ENCODE assay signal across 27 mouse cellular contexts in genomic region chr17:69038760-69039675, GRCm38 (mm10). TPM values are rescaled to one million over a fixed set of nuclear protein-coding genes. Genes with fewer than 3 reads are reported as not detected.
DNase-seq lines count a peak whose midpoint lies in the region; ATAC-seq and TF ChIP-seq lines count a peak whose summit lies in the region.
"Had no signal": no experiment of that assay in that cellular context is flagged by ENCODE, and none has a peak within 500 bp of the region (broad histone marks: within the 10 kb centered on the region; RNA-seq: fewer than 3 reads in every experiment).

No protein-coding gene starts in this region.

- peak; percentile 31 for DNase-seq in heart, embryonic 10.5 days (ENCODE audit: low spot score)
- no peak for DNase-seq in heart, postnatal 4 days
- no peak for DNase-seq in kidney, postnatal 25 days
- DNase-seq in ZHBTc4 (ENCODE audit: low read depth, low spot score), result peak; percentile 11
- DNase-seq in brain, embryonic 14.5 days (ENCODE audit: low read depth), result peak; percentile 14
- DNase-seq: adrenal gland, adult 8-10 months; adrenal gland, postnatal 25 days; cerebellum, adult 11 months; cerebellum, adult 2 months; cerebellum, adult 9-11 months; cerebellum, postnatal 36 days; embryo, embryonic 11 days; gastrocnemius, postnatal 25 days; heart, adult 2 months had no signal

- ATAC-seq in kidney, embryonic 16.5 days (ENCODE audit: low FRiP score, low TSS enrichment), result peak; percentile 70
- ATAC-seq: activated CD4-positive, CD25-positive, alpha-beta regulatory T cell, adult 4 months; CD4-positive, CD25-positive, alpha-beta regulatory T cell, adult 4 months; forebrain, embryonic 15.5 days; hindbrain, postnatal 0 days; inflammation-experienced regulatory T-cells, adult 6 months had no signal

- H3K36me3 ChIP-seq in heart, embryonic 10.5 days, result no peaks in the 10 kb centered on the region
- H3K36me3 ChIP-seq in kidney, embryonic 16.5 days (ENCODE audit: insufficient read depth, low read length), result no peaks in the 10 kb centered on the region
- H3K36me3 ChIP-seq: embryonic facial prominence, embryonic 10.5 days; embryonic facial prominence, embryonic 13.5 days; forebrain, embryonic 12.5 days; forebrain, embryonic 15.5 days had no signal

- no peaks in the 10 kb centered on the region for H3K27me3 ChIP-seq in heart, embryonic 10.5 days (ENCODE audit: insufficient read depth, poor library complexity, severe bottlenecking)
- 0 out of 2 replicates have a peak, but pooled peaks cover 4% of the 10 kb centered on the region for H3K27me3 ChIP-seq in kidney, embryonic 16.5 days (ENCODE audit: insufficient read depth, low read length)
- H3K27me3 ChIP-seq: embryonic facial prominence, embryonic 13.5 days; forebrain, embryonic 12.5 days; forebrain, embryonic 15.5 days had no signal

- no peak for TF ChIP-seq CTCF in brain, embryonic 14.5 days (IDR thresholded peaks at IDR 0.05; ENCODE audit: borderline replicate concordance, extremely low read depth, insufficient read depth, insufficient read length)

- 74% methylated on average over 12 of the region's 12 CpGs for WGBS in heart, embryonic 10.5 days
- WGBS in kidney, embryonic 16.5 days, result 37% methylated on average over 12 of the region's 12 CpGs

- no peaks in the 10 kb centered on the region for H3K4me1 ChIP-seq in heart, embryonic 10.5 days
- H3K4me1 ChIP-seq in kidney, embryonic 16.5 days (ENCODE audit: insufficient read depth, low read length), result peaks cover 4% of the 10 kb centered on the region; the same call in 1 of the 2 replicates
- H3K4me1 ChIP-seq: embryonic facial prominence, embryonic 10.5 days; forebrain, embryonic 12.5 days; forebrain, embryonic 15.5 days had no signal

- no peak overlapping the region for H3K27ac ChIP-seq in heart, embryonic 10.5 days
- H3K27ac ChIP-seq in kidney, embryonic 16.5 days (ENCODE audit: low read length), result no peak overlapping the region
- H3K27ac ChIP-seq: embryonic facial prominence, embryonic 10.5 days; embryonic facial prominence, embryonic 13.5 days; forebrain, embryonic 12.5 days; forebrain, embryonic 15.5 days; heart, adult 2 months; hindbrain, embryonic 14.5 days; hindbrain, postnatal 0 days had no signal

- no peak overlapping the region for H3K4me3 ChIP-seq in heart, embryonic 10.5 days
- H3K4me3 ChIP-seq in kidney, embryonic 16.5 days (ENCODE audit: low read length), result no peak overlapping the region
- H3K4me3 ChIP-seq: embryonic facial prominence, embryonic 10.5 days; embryonic facial prominence, embryonic 13.5 days; erythroblast, embryonic 14.5 days; forebrain, embryonic 12.5 days; forebrain, embryonic 15.5 days; heart, adult 2 months had no signal

- peak overlapping the region; percentile 15; the same call in 1 of the 2 replicates for H3K4me2 ChIP-seq in kidney, embryonic 16.5 days (replicated peaks; ENCODE audit: low read depth, low read length)
- H3K4me2 ChIP-seq: embryonic facial prominence, embryonic 13.5 days; forebrain, embryonic 12.5 days; forebrain, embryonic 15.5 days; heart, embryonic 11.5 days; hindbrain, embryonic 14.5 days had no signal

- no peak overlapping the region for H3K9ac ChIP-seq in kidney, embryonic 16.5 days (replicated peaks; ENCODE audit: low read length)
- H3K9ac ChIP-seq: embryonic facial prominence, embryonic 13.5 days; forebrain, embryonic 12.5 days; forebrain, embryonic 15.5 days; hindbrain, embryonic 14.5 days had no signal

- no peaks in the 10 kb centered on the region for H3K9me3 ChIP-seq in heart, embryonic 10.5 days
- no peaks in the 10 kb centered on the region for H3K9me3 ChIP-seq in kidney, embryonic 16.5 days (ENCODE audit: low read length)
- H3K9me3 ChIP-seq: embryonic facial prominence, embryonic 10.5 days; embryonic facial prominence, embryonic 13.5 days; forebrain, embryonic 12.5 days; forebrain, embryonic 15.5 days had no signal

- TF ChIP-seq POLR2A in brain, embryonic 14.5 days (IDR thresholded peaks at IDR 0.05; ENCODE audit: borderline replicate concordance, extremely low read depth, insufficient read depth, insufficient read length, poor library complexity, severe bottlenecking), result no peak

RNA-seq across cellular contexts. Expression of gene Epb41l3, which starts 36.5 kb away (rescaled TPM):
- polyA plus RNA-seq in heart, embryonic 10.5 days (2016; fragmentation: Nextera tagmentation; extraction: Ambion mirVana), result 108 and 132 TPM in 2 replicates
- total RNA-seq in heart, postnatal 4 days (2021), result 10 to 100 TPM; 55.1 to 58.5 TPM
- 27.4 and 29.1 TPM in 2 replicates for polyA plus RNA-seq in kidney, embryonic 16.5 days (2015; fragmentation: Nextera tagmentation; extraction: Ambion mirVana)
- 19.2 and 51.7 TPM in 2 replicates for polyA plus RNA-seq in brain, embryonic 14.5 days (2012; rRNA removed)
- total RNA-seq: MEL had no signal

Comparison
In these comparisons a context has a peak if more than half of its experiments do, and no peak if none do; other contexts are left out.
1. DNase-seq: peak in heart, embryonic 10.5 days (single experiment), ZHBTc4 (single experiment) and brain, embryonic 14.5 days (single experiment); none in heart, postnatal 4 days (single experiment) and kidney, postnatal 25 days (0 of 2).